In the genomic region with DNA sequence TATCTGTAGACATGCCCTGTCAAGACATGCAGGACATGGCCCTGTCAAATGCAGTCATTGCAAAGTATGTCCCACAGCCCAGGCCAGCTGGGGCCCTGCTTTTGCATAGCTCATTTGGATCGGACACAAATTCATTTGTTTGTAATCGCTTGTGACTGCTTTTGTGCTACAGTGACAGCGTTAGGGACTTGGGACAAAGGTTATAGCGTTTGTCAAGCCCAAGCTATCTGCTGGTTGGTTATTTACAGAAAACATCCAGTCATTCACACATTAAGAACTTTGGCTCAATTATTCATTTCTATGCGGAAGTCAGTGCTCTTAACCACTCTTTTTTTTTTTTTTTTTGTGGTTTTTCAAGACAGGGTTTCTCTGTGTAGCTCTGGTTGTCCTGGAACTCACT, we compare ENCODE assay signal across 23 mouse cellular contexts. TPM values are rescaled to one million over a fixed set of nuclear protein-coding genes. Genes with fewer than 3 reads are reported as not detected.
"Had no signal": no experiment of that assay in that cellular context is flagged by ENCODE, and none has a peak within 500 bp of the region (broad histone marks: within the 10 kb centered on the region; RNA-seq: fewer than 3 reads in every experiment).

No protein-coding gene starts in this region.

- H3K9ac ChIP-seq: lung, embryonic 14.5 days; midbrain, embryonic 12.5 days; neural tube, embryonic 13.5 days; neural tube, embryonic 15.5 days had no signal

- H3K27me3 ChIP-seq: midbrain, embryonic 12.5 days; neural tube, embryonic 13.5 days; neural tube, embryonic 15.5 days had no signal

- H3K4me1 ChIP-seq: midbrain, embryonic 12.5 days; neural tube, embryonic 13.5 days; neural tube, embryonic 15.5 days had no signal

- H3K4me3 ChIP-seq: midbrain, embryonic 10.5 days; midbrain, embryonic 12.5 days; myocyte; neural tube, embryonic 13.5 days; neural tube, embryonic 15.5 days had no signal

- H3K36me3 ChIP-seq: midbrain, embryonic 10.5 days; midbrain, embryonic 12.5 days; neural tube, embryonic 13.5 days; neural tube, embryonic 15.5 days had no signal

- H3K27ac ChIP-seq: midbrain, embryonic 10.5 days; midbrain, embryonic 12.5 days; neural tube, embryonic 13.5 days; neural tube, embryonic 15.5 days had no signal

- H3K4me2 ChIP-seq: lung, embryonic 14.5 days; midbrain, embryonic 12.5 days; neural tube, embryonic 13.5 days; neural tube, embryonic 15.5 days had no signal

- ATAC-seq: midbrain, embryonic 16.5 days had no signal

- DNase-seq: lung, adult 18-20 months; lung, embryonic 14.5 days; lung, postnatal 10 days; lung, postnatal 4 days; midbrain, embryonic 14.5 days; retina, postnatal 1 day; right cerebral cortex, adult 18-20 months; right cerebral cortex, postnatal 25 days; right cerebral cortex, postnatal 4 days; spleen, adult 18-20 months; thymus, adult 18-20 months; thymus, postnatal 25 days; thymus, postnatal 4 days had no signal

- H3K9me3 ChIP-seq: midbrain, embryonic 10.5 days; midbrain, embryonic 12.5 days; neural tube, embryonic 13.5 days; neural tube, embryonic 15.5 days had no signal

RNA-seq across cellular contexts. Expression of a gene that starts 30.9 kb away (rescaled TPM):
- polyA plus RNA-seq: midbrain, embryonic 10.5 days; midbrain, embryonic 12.5 days; midbrain, embryonic 14.5 days; midbrain, embryonic 16.5 days; neural tube, embryonic 11.5 days; neural tube, embryonic 13.5 days; small intestine, adult 2 months; stomach, embryonic 14.5 days; thymus, postnatal 0 days had no signal
